Mouse (Mus musculus) testis, adult 2 months (tissue): ENCODE data around the gene Slit3.

ENCODE experiments used
- CTCF ChIP-seq: fragments of 200-500 bp; IDR thresholded peaks from 2 replicates; pipeline ENCODE4 v1.5.1; 2012; ENCODE audit warnings: low read depth, mild to moderate bottlenecking, inconsistent platforms, low read length, moderate library complexity; ENCODE audit not compliant: control insufficient read depth, insufficient read depth, insufficient replicate concordance
- POLR2A ChIP-seq: fragments of 200-500 bp; IDR thresholded peaks from 2 replicates; pipeline ENCODE4 v1.6.1; 2012; ENCODE audit warnings: low read depth, mild to moderate bottlenecking, inconsistent platforms, low read length, moderate library complexity; ENCODE audit not compliant: control insufficient read depth

GRCm38 (mm10) chr11:35261562-35262087 is 140.6 kb downstream of the Slit3 start:
- TF ChIP-seq POLR2A (no peak), CTCF (no peak)
